Mouse (Mus musculus) ZHBTc4 (cell line): ENCODE results near the gene Itih4.
A peak's percentile ranks its signal among the peaks of the same experiment; 100 is the strongest.

Experiments
- DNase-seq: peaks from one replicate; pipeline ENCODE4 v3.0.0-alpha.2; 2011; ENCODE audit warnings: low read depth, low spot score

The Itih4 gene

DNA sequence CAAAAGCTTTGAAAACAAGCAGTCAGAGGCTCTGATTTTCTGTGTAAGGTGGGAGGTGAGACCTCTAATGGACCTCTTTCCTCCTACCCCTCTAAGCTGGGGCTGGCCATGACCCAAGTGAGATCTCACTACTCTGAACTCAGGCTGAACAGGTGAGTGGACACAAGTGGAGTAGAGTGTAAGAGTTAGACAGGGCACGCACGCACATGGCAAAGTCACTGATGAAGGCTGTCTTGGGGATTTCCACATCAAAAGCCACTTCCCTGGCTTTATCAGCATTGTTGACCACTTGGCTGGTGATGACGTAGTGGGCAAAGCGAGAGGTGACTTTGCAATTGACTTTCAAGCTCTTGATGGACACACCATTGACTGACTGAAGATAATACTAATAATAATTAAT lies 56.0 kb downstream of the Itih4 start:
- no peak for DNase-seq

GRCm38 (mm10) chr14:30943038-30943437 lies 56.8 kb downstream of the Itih4 start, which contains the start of gene Itih1:
Gene Itih1 (minus strand): TSS chr14:30943289.
- DNase-seq: no peak

GRCm38 (mm10) chr14:30943860-30944674 lies 57.8 kb downstream of the Itih4 start:
- DNase-seq: peak; percentile 70

- DNase-seq: no peak
Measured at GRCm38 (mm10) chr14:30944745-30945144, 58.5 kb downstream of the Itih4 start.

DNA sequence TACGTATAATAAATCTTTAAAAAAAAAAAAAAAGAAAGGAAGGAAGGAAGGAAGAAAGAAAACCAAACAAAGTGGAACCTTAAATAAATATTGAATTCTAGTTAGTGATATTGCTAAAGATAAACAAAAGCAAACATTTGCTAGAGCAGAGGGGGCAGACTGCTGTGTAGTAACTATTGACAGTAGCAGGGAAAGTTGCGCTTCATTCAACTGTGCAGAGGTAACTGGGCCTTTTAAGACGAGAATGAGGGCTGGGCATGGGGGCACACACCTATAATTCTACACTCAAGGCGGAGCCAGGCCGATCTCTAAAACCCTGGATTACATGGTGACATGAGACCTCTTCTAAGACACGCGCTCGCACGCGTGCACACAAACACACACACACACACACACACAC lies 63.7 kb downstream of the Itih4 start:
- no peak for DNase-seq

DNA sequence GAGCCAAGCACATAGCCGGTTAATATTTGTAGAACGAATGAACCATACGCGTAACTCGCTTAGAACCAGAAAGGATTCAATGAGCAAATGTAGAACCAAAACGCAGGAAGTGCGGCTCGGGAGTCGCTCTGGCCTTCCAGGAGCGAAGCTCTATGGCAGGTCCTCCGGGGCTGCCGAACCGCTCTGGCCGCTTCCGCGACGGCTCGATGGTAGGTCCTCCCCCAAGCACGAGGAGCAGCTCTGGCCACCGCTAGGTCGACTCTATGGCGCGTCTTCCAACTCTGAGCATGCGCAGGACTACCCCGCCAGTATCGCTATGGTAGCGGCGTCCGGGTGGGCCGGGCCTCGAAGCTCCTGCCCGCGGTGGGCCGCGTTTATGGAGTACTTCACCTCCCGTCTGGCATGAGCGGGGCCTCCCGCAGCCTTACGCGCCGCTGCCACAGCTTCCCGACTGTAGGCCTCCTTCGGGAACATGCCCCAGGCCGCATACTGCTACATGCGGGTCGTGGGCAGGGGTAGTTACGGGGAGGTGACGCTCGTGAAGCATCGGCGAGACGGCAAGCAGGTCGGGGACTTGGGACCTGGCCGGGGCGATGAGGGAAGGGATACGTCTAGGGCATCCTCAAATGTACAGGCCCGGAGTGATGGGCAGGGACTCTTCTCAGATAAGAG lies 65.0 kb downstream of the Itih4 start, which contains the start of gene Nek4:
Gene Nek4 (plus strand): TSS at position 224 of the 672 bp plus-strand sequence.
- DNase-seq: peak; percentile 98
